Mouse (Mus musculus) kidney, embryonic 16.5 days (tissue): ENCODE results near the gene Fam136a. TPM values are rescaled to one million over a fixed set of nuclear protein-coding genes. Genes with fewer than 3 reads are reported as not detected.

Experiments used
- ATAC-seq: fragments of 200-750 bp; cut with Nextera tagmentation; 2 replicates; pipeline ENCODE4 v1.8.0; 2017; ENCODE audit warnings: moderate TSS enrichment; ENCODE audit not compliant: low FRiP score, low TSS enrichment
- H3K27ac ChIP-seq: fragments of 300-500 bp; sonication (generic); 2 replicates; pipeline ENCODE4 v1.5.1; 2014; ENCODE audit warnings: low read length
- H3K27me3 ChIP-seq: fragments of 300-500 bp; sonication (generic); 2 replicates; pipeline ENCODE4 v1.6.1; 2014; ENCODE audit warnings: low read length, control low read depth, mixed read lengths; ENCODE audit not compliant: insufficient read depth
- H3K36me3 ChIP-seq: fragments of 300-500 bp; sonication (generic); 2 replicates; pipeline ENCODE4 v1.6.1; 2014; ENCODE audit warnings: low read length, control low read depth, mixed read lengths; ENCODE audit not compliant: insufficient read depth
- H3K4me1 ChIP-seq: fragments of 300-500 bp; sonication (generic); 2 replicates; pipeline ENCODE4 v1.6.1; 2014; ENCODE audit warnings: low read length, control low read depth, mixed read lengths; ENCODE audit not compliant: insufficient read depth
- H3K4me2 ChIP-seq: fragments of 300-500 bp; sonication (generic); replicated peaks from 2 replicates; pipeline ENCODE4 v1.6.1; 2014; ENCODE audit warnings: low read depth, low read length
- H3K4me3 ChIP-seq: fragments of 300-500 bp; sonication (generic); 2 replicates; pipeline ENCODE4 v1.5.1; 2014; ENCODE audit warnings: mild to moderate bottlenecking, low read length
- H3K9ac ChIP-seq: fragments of 300-500 bp; sonication (generic); replicated peaks from 2 replicates; pipeline ENCODE4 v1.6.1; 2014; ENCODE audit warnings: low read length
- H3K9me3 ChIP-seq: fragments of 300-500 bp; sonication (generic); 2 replicates; pipeline ENCODE4 v1.6.1; 2016; ENCODE audit warnings: low read length, control low read depth
- WGBS: fragments of 180-500 bp; shearing (Covaris S2); extraction: QIAGEN DNeasy Blood & Tissue Kit; methylation state at CpG from one replicate; pipeline ENCODE4 v1.1.7; 2014; 5-methylcytosine and 5-hydroxymethylcytosine counted together
- polyA plus RNA-seq: library from polyadenylated mRNA; unstranded; fragments of >200 nt; fragmentation: Nextera tagmentation; extraction: Ambion mirVana; gene quantifications from 2 replicates; pipeline ENCODE4 v1.2.1, GENCODE M21; 2015

The Fam136a gene
- polyA plus RNA-seq, 1 experiment from 2014 or later, result 146 TPM

- Histone ChIP-seq H3K4me2 (no peak overlapping the region), H3K27me3 (no peaks in the 10 kb centered on the region; the same call in 1 of the 2 replicates), H3K36me3 (peaks cover 38% of the 10 kb centered on the region), H3K27ac (no peak overlapping the region), H3K9me3 (no peaks in the 10 kb centered on the region), H3K9ac (no peak overlapping the region), H3K4me1 (peaks cover 23% of the 10 kb centered on the region), H3K4me3 (no peak overlapping the region)
- ATAC-seq, result no peak
- 87% methylated on average over 17 of the region's 17 CpGs for WGBS
These were observed 28.8 kb downstream of the Fam136a start for GRCm38 (mm10) chr6:86394078-86394720.

- no peak overlapping the region for H3K27ac ChIP-seq
- no peak for ATAC-seq
- no peaks in the 10 kb centered on the region for H3K9me3 ChIP-seq
- peak overlapping the region; percentile 79; the same call in 1 of the 2 replicates for H3K4me2 ChIP-seq
- 93% methylated on average over 9 of the region's 9 CpGs for WGBS
- no peak overlapping the region for H3K4me3 ChIP-seq
- H3K27me3 ChIP-seq, result no peaks in the 10 kb centered on the region; the same call in 1 of the 2 replicates
- H3K36me3 ChIP-seq, result peaks cover 30% of the 10 kb centered on the region
- H3K9ac ChIP-seq, result no peak overlapping the region
- H3K4me1 ChIP-seq, result peaks cover 23% of the 10 kb centered on the region
These were observed 29.6 kb downstream of the Fam136a start for GRCm38 (mm10) chr6:86395021-86395420.

GRCm38 (mm10) chr6:86395969-86396368, 30.5 kb downstream of the Fam136a start:
- peak overlapping the region; percentile 80 for H3K9ac ChIP-seq
- peaks cover 20% of the 10 kb centered on the region for H3K36me3 ChIP-seq
- H3K4me3 ChIP-seq, result peak overlapping the region; percentile 80
- 27% methylated on average over 10 of the region's 10 CpGs for WGBS
- peaks cover 26% of the 10 kb centered on the region for H3K4me1 ChIP-seq
- no peak for ATAC-seq
- H3K27ac ChIP-seq, result no peak overlapping the region
- H3K27me3 ChIP-seq, result no peaks in the 10 kb centered on the region; the same call in 1 of the 2 replicates
- H3K9me3 ChIP-seq, result no peaks in the 10 kb centered on the region
- H3K4me2 ChIP-seq, result peak overlapping the region; percentile 79

- H3K27ac ChIP-seq, result peak within 1 kb of the TSS; percentile 81
- WGBS, result 0% methylated on average over 51 of the region's 51 CpGs
- peaks cover 13% of the 10 kb centered on the region for H3K36me3 ChIP-seq
- H3K4me1 ChIP-seq, result peaks cover 26% of the 10 kb centered on the region
- H3K4me3 ChIP-seq, result peak within 1 kb of the TSS; percentile 80
- no peaks in the 10 kb centered on the region for H3K9me3 ChIP-seq
- H3K27me3 ChIP-seq, result no peaks in the 10 kb centered on the region; the same call in 1 of the 2 replicates
- ATAC-seq, result peak; percentile 95
- H3K9ac ChIP-seq, result peak within 1 kb of the TSS; percentile 80
- peak within 1 kb of the TSS; percentile 79 for H3K4me2 ChIP-seq
These were observed 31.3 kb downstream of the Fam136a start, which contains the start of gene Pcyox1 for GRCm38 (mm10) chr6:86396581-86397256. Gene Pcyox1 (minus strand): TSS chr6:86397154.

- 5% methylated on average over 14 of the region's 14 CpGs for WGBS
- Histone ChIP-seq H3K9me3 (no peaks in the 10 kb centered on the region), H3K27ac (peak overlapping the region; percentile 21), H3K4me3 (peak overlapping the region; percentile 80), H3K4me1 (peaks cover 26% of the 10 kb centered on the region), H3K27me3 (no peaks in the 10 kb centered on the region; the same call in 1 of the 2 replicates), H3K9ac (peak overlapping the region; percentile 80), H3K4me2 (peak overlapping the region; percentile 79), H3K36me3 (peaks cover 8% of the 10 kb centered on the region)
- no peak for ATAC-seq
These were observed 32.0 kb downstream of the Fam136a start for GRCm38 (mm10) chr6:86397257-86397980.

- H3K27me3 ChIP-seq, result no peaks in the 10 kb centered on the region; the same call in 1 of the 2 replicates
- no peak for ATAC-seq
- WGBS, result 83% methylated on average over 2 of the region's 2 CpGs
- H3K4me2 ChIP-seq, result no peak overlapping the region
- no peaks in the 10 kb centered on the region for H3K9me3 ChIP-seq
- no peak overlapping the region for H3K27ac ChIP-seq
- no peak overlapping the region for H3K4me3 ChIP-seq
- peaks cover 4% of the 10 kb centered on the region; the same call in 1 of the 2 replicates for H3K36me3 ChIP-seq
- no peak overlapping the region for H3K9ac ChIP-seq
- H3K4me1 ChIP-seq, result peaks cover 26% of the 10 kb centered on the region
These were observed 33.5 kb downstream of the Fam136a start for GRCm38 (mm10) chr6:86398986-86399385.

- no peak overlapping the region for H3K4me3 ChIP-seq
- no peaks in the 10 kb centered on the region; the same call in 1 of the 2 replicates for H3K27me3 ChIP-seq
- no peaks in the 10 kb centered on the region for H3K36me3 ChIP-seq
- no peaks in the 10 kb centered on the region for H3K9me3 ChIP-seq
- no peak overlapping the region for H3K9ac ChIP-seq
- H3K4me1 ChIP-seq, result peaks cover 22% of the 10 kb centered on the region
- WGBS, result 78% methylated on average over 2 of the region's 2 CpGs
- no peak for ATAC-seq
- H3K4me2 ChIP-seq, result no peak overlapping the region
- no peak overlapping the region for H3K27ac ChIP-seq
These were observed 34.5 kb downstream of the Fam136a start for GRCm38 (mm10) chr6:86399995-86400394.

GRCm38 (mm10) chr6:86400972-86401371, 35.5 kb downstream of the Fam136a start:
- Histone ChIP-seq H3K36me3 (no peaks in the 10 kb centered on the region), H3K4me2 (peak overlapping the region; percentile 48), H3K27ac (no peak overlapping the region), H3K4me3 (peak overlapping the region; percentile 39), H3K27me3 (no peaks in the 10 kb centered on the region; the same call in 1 of the 2 replicates), H3K9ac (peak overlapping the region; percentile 40), H3K9me3 (no peaks in the 10 kb centered on the region), H3K4me1 (peaks cover 12% of the 10 kb centered on the region)
- peak; percentile 57 for ATAC-seq
- WGBS, result 2% methylated on average over 9 of the region's 9 CpGs

GRCm38 (mm10) chr6:86402681-86403607, 37.5 kb downstream of the Fam136a start:
- no peak overlapping the region for H3K27ac ChIP-seq
- WGBS, result 40% methylated on average over 12 of the region's 12 CpGs

More at GRCm38 (mm10) chr6:86402681-86403607, 37.5 kb downstream of the Fam136a start:
- H3K9ac ChIP-seq, result no peak overlapping the region
- peak overlapping the region; percentile 93 for H3K4me3 ChIP-seq
- H3K36me3 ChIP-seq, result 0 out of 2 replicates have a peak, but pooled peaks cover 5% of the 10 kb centered on the region
- no peaks in the 10 kb centered on the region; the same call in 1 of the 2 replicates for H3K27me3 ChIP-seq
- no peaks in the 10 kb centered on the region for H3K9me3 ChIP-seq
- peaks cover 14% of the 10 kb centered on the region for H3K4me1 ChIP-seq
- ATAC-seq, result no peak
- peak overlapping the region; percentile 67 for H3K4me2 ChIP-seq
